Mouse (Mus musculus): ENCODE measurements around the gene Pabpc4.

Pabpc4 gene

DNA sequence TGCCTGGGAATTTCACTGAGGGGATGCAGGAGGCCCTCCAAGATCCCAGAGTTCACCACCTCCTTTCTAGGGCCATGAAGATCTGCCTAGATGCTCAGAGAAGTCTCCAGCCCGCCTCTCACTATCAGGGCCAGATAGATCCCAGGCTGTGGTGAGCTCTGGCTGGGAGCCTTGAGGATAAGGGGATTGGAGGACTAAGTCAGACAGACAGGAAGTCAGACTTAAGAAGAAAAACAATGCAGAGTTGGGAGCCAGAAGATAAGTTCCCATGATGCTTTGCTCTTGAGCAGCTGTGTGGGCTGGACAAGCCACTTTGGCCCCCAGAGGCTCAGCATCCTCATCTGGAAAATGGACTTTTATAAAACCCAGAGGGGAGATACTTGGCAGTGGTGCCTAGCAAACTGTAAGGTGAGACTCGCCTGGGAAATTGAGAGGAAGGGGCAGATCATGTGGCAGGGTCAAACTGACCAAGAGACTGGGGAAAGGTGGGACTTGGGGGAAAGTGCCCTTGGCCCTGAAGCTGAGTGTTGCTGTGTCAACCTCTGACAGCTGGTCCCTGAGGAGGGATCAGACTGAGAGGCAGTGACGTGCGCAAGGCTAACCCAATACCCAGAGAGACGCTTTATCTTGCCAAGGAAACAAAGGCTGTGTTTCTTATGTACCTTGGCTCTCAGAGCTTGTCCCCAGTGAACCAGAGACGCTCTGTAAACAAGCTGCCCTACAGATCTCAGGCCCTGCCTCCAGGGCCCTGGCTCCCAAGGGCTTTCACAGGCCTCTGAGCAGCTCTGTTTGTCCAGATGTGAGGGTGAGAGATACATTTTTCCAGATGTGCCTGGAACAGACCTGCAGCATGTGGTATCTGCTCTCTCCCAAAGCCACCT is 24.5 kb upstream of the Pabpc4 start:
- POLR2A ChIA-PET, result interaction anchor here in 1 of 4 experiments (0.6 to 3.3 kb wide), 4 partner anchors 17 to 77 kb away, joined by 3 to 12 read pairs (median 3); no protein-coding TSS in a partner anchor

DNA sequence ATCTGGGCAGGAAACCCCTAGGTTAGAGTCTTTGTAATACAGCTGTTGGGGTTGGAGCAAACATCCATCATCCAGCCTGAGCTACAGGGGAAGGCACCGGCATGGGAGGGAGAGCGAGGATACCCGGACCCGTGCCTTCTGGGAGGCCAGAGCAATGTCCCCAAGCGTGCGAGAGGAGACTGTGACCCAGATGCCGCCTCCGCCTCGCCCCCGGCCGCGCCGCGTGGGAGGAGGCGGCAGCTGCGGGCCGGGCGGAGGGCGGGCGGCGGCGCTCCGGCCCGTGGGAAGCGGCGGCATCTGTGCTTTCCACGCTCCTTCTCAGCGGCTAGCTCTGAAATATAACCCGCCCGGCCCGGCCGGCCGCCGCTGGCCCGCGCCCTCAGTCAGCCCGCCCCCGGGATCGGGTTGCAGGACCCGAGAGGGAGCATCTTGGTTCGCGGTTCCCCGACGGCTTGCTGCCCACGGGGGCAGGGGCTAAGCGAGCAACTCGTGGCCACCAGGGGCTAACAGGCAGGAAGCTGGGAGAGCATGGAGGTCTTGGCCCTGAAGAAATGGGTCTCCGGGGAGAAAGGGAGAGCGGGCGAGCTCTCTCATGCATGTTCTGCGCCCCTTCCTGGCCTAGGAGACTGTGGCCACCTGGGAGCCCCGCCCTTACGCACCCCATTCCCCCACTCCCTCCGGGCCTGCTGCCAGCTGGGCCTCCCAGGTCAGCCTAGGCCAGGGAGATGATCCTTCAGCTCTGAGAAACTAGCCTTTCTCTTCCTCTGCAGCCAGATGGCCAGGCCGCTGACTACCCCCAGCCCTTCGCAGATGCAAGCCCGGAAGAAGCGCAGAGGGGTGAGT is 22.6 kb upstream of the Pabpc4 start:
- POLR2A ChIA-PET, result interaction anchor here in 2 of 4 experiments (0.6 to 1.6 kb wide), 9 partner anchors 12 to 591 kb away, joined by 3 to 5 read pairs (median 3); no protein-coding TSS in a partner anchor
- CTCF ChIA-PET, result interaction anchor here (0.7 to 9.2 kb wide), 14 partner anchors 10 to 259 kb away, joined by 3 to 57 read pairs (median 4); no protein-coding TSS in a partner anchor

More for the DNA sequence above, 24.5 kb upstream of the Pabpc4 start:
- CTCF ChIA-PET, result interaction anchor here (0.6 to 9.2 kb wide), 5 partner anchors 14 to 155 kb away, joined by 3 to 57 read pairs (median 5); no protein-coding TSS in a partner anchor

DNA sequence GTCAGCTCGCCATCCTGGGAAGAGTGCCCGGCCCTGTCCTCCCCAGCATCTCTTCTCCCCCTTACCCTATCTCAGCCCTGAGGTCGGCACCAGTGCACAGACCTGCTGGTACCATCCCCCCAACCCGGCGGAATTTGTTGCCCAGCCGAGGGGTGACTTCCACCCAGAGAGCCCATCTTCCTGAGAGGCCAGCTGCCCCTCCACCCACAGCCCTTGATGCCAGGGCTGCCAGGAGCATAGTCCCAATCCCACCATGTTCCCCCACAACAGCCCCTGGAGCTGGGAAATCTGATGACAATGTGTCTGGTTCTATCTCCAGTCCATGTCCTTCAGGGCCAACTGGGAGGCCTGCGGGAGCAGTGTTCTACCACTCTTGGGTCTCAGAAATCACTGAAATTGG is 15.9 kb upstream of the Pabpc4 start:
- CTCF ChIA-PET, result interaction anchor here in 3 of 4 experiments (0.6 to 1.3 kb wide), 4 partner anchors 9 to 35 kb away, joined by 3 to 7 read pairs (median 4); no protein-coding TSS in a partner anchor
- POLR2A ChIA-PET, result interaction anchor here in 1 of 4 experiments (0.8 to 2.0 kb wide), 3 partner anchors 12 to 29 kb away, joined by 3 to 5 read pairs (median 4); no protein-coding TSS in a partner anchor

DNA sequence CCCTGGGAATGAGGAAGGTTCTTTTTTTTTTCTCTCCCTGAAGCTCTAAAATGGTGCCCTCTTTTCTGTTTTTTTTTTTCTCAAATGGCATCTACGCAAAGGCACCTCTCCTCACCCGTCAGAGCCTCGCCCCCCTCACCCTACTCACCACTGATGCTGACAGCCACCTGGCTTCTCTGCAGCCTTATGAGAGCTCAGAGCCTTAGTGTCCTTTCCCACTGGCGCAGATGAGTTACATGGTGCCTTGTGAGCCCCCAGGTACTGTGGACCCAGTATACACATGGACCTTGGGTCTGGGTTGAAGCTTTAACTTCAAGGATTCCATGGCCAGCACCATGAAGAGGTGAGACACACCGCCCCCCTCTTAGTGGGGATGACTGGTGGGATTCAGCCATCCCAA is 15.5 kb upstream of the Pabpc4 start:
- ChIA-PET CTCF (interaction anchor here in 3 of 4 experiments (0.6 to 1.3 kb wide), 4 partner anchors 20 to 107 kb away, joined by 3 to 7 read pairs (median 5); no protein-coding TSS in a partner anchor), POLR2A (interaction anchor here in 1 of 4 experiments (0.7 to 2.0 kb wide), 5 partner anchors 12 to 206 kb away, joined by 3 to 5 read pairs (median 3); partner anchors contain the start of gene Pabpc4)

DNA sequence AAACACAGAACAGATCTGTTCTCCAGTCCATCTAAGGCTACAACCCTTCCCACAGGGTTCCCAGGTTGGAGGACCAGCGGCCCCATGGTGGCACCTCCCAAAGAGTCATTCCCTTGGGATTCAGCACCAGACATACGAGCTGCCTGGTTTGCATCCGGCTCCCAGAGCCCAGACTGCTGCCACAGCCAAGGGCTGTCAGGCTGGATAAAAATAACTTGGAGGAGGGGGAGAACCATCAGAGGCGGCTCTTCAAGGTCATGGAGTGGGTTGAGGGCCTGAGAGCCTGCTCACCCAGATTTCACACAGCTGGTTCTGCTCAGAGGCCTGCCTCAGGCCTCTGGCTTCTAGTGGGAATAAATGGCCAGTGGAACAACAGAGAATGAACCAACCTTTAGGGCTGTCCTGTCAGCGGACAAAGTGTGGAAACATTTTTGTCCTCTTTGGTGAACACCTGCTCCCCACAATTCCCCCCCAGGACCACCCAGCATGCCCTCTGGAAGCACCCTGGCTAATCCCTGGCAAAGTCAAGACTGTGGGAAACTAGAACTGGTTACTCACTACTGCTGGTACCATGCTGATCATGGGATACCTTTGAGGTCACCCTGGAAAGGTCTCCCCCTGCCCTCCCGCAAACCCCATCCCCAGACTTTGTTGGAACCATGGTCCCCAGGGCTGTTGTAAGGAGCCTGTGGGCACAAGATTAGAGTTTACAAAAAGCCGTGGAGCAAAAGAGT is 14.8 kb upstream of the Pabpc4 start:
- ChIA-PET POLR2A (interaction anchor here in 1 of 4 experiments (0.5 to 2.0 kb wide), 5 partner anchors 15 to 207 kb away, joined by 3 to 5 read pairs (median 3); partner anchors contain the start of gene Pabpc4), CTCF (interaction anchor here in 2 of 4 experiments (0.7 to 1.5 kb wide), 4 partner anchors 21 to 107 kb away, joined by 3 to 7 read pairs (median 4); no protein-coding TSS in a partner anchor)

DNA sequence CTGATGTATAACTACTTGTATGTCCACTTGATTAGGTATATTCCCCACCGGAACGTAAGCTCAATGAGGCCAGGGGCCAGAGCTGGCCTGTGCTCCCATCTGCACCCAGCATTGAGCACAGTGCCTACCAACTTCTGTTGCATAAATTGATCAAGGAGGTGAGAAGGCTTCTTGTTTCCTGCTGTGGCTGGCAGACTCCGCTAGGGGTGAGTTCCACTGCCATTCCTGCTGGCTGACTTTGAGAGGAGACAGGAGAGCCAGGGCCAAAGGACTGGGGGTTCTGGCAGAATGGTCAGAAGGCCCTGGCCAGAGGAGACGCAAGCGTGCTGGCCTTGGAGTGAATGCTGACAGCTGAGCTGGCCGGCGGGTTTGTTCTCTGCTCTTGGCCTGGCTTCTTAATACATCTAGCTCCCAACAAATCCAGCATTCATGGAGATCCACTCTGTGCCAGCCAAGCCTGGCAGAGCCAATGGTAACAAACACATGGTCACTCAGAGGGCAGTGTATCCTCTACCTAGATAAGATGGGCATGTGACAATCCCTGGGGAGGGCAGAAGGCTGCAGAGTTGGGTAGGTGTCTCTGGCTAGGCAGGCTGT is 13.1 kb upstream of the Pabpc4 start:
- ChIA-PET CTCF (interaction anchor here in 2 of 4 experiments (1.3 to 1.5 kb wide), 2 partner anchors 26 to 32 kb away, joined by 3 to 4 read pairs; no protein-coding TSS in a partner anchor), POLR2A (no interaction called here)

DNA sequence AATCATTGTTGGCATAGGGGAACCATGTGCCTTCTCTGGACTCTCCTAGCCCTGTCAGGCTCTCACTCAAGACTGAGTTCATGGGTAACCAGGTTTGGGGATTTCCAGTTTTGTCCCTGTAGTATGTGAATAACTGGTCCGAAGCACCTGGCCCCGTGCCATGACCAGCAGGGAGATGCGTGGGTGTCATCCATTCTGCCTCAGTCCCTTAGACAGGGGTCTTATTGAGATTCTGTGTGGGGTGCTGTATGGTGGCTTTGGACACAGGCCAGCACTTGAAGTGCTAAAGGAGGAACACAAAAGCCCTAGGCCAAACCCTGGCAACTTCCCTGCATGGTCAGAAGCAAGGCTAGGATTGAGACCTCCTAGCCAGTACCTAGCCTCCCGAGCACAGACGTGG is 9.9 kb upstream of the Pabpc4 start:
- CTCF ChIA-PET, result interaction anchor here in 1 of 4 experiments (0.6 kb wide), 1 partner anchor 297 kb away, joined by 4 read pairs; no protein-coding TSS in a partner anchor
- POLR2A ChIA-PET, result interaction anchor here in 1 of 4 experiments (0.6 kb wide), 1 partner anchor 41 kb away, joined by 3 read pairs; no protein-coding TSS in a partner anchor

DNA sequence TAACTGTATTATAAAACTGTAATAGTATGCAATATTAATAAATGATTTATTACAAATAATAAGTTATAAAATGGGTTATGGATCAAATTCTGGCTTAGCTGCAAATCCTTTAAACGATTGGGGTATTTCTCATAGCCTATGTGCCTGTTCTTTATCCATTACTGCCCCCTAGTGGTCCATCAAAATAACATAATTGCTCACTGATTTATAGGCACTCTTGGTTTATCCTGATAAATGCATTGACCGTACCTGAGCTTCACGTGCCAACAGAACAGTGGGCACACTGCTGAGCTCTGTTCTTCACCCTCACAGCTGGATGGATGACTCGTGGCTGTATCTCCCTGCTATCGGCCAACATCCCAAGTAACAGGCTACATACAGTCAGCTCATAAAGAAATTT is 7.5 kb upstream of the Pabpc4 start:
- POLR2A ChIA-PET, result interaction anchor here in 2 of 4 experiments (0.6 to 1.5 kb wide), 7 partner anchors 15 to 490 kb away, joined by 3 to 6 read pairs (median 3); no protein-coding TSS in a partner anchor
- CTCF ChIA-PET, result interaction anchor here (0.5 to 2.5 kb wide), 54 partner anchors 8 to 1036 kb away, joined by 3 to 28 read pairs (median 4); partner anchors contain the start of genes Heyl (in 1 of the 4), Mycl (in 1 of the 4) and Pabpc4 (in 1 of the 4)

DNA sequence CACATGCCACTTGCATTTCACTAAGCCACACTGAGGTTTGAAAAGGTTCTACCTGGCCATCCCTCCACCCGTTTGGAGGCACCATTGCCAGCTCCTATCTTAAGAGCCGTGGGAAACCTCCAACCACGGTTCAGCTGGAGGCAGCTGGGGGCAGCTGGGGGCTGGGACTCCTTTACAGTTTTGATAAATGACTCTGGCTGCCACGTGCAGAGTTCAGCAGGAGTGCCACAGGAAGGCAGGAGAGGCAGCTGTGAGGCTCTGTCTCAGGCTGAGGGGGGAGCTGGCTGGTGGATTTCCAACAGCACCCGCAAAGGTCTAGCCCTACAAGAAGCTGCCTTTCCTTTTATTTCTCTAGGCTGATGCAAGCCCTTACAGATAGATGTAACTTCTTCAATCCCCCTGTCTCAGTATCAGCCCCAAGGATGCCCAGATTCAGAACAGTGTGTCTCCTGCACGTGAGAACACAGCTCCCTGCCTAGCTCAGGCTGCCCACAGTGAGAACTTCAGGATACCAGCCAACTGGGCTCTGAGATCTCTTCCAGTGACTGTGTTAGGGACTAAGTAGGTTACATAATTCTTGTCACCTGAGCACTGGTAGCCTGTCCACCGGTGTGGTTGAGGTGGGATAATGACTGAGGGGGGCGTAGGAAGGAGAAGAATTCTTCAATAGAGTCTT is 1.9 kb upstream of the Pabpc4 start:
- ChIA-PET POLR2A (interaction anchor here in 1 of 4 experiments (0.6 to 1.6 kb wide), 2 partner anchors 13 to 464 kb away, joined by 3 to 4 read pairs; no protein-coding TSS in a partner anchor), CTCF (no interaction called here)

DNA sequence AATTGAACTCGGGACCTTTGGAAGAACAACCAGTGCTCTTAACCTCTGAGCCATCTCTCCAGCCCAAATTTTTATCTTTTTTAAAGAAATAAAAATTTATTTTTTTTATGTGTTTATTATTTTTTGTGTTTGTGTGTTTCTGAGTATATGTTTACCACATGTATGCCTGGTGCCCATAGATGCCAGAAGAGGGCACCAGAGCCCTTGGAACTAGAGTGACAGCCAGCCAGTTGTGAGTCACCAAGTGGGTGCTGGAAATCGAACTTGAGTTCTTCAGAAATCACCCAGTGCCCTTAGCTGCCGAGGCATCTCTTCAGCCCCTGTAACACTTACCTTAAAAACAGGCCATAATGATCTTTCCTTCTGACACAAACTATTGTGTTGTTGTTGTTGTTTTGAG is 8.9 kb downstream of the Pabpc4 start:
- CTCF ChIA-PET, result interaction anchor here in 1 of 4 experiments (1.2 kb wide), 1 partner anchor 50 kb away, joined by 6 read pairs; no protein-coding TSS in a partner anchor

DNA sequence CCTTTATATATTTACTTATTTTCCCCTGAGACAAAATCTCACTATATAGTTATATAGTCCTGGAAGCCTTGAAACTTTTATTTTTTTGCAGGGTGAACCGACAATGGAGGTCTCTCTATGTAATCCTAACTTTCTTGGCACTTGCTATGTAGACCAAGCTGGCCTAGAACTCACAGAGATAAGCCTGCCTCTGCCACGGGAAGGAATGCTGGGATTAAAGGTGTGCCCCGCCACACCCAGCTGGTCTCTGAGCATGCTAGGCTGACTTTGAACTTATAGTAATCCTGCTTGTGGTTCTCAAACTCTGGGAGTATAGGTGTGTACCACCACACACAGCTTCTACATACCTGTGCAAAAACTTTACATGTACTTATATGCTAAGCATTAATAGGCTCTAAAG is 18.0 kb downstream of the Pabpc4 start:
- POLR2A ChIA-PET, result interaction anchor here in 3 of 4 experiments (0.6 to 1.4 kb wide), 9 partner anchors 16 to 674 kb away, joined by 3 to 9 read pairs (median 3); partner anchors contain the start of gene Pabpc4 (in 1 of the 3)
- CTCF ChIA-PET, result interaction anchor here in 2 of 4 experiments (0.8 to 1.0 kb wide), 2 partner anchors 25 to 33 kb away, joined by 3 read pairs; no protein-coding TSS in a partner anchor

More for the DNA sequence above, 8.9 kb downstream of the Pabpc4 start:
- POLR2A ChIA-PET, result interaction anchor here in 1 of 4 experiments (1.5 kb wide), 1 partner anchor 11 kb away, joined by 3 read pairs; no protein-coding TSS in a partner anchor

DNA sequence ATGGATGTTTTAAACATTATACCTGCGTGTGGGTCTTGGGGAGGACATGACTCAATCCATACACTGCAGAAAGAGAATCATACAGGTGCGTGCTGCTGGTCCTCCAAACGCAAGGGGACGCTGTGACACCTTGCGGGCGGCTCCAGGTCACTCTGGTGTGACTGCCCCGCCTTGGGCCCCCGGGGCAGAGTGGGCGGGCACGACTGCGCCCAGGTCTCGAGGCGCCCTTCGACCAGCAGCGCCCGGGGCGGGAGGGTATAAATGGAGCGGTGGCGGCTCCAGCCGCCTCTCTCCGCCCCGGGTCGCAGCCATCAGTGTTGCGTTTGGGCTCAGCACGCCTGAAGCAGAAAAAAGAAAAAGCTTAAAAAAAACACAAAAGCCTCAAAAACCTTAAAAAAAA is 20.3 kb downstream of the Pabpc4 start:
- POLR2A ChIA-PET, result interaction anchor here (0.6 to 3.3 kb wide), 34 partner anchors 8 to 1557 kb away, joined by 3 to 17 read pairs (median 3); partner anchors contain the start of genes Mycl (in 1 of the 4) and Ppie (in 1 of the 4)
- CTCF ChIA-PET, result interaction anchor here in 1 of 4 experiments (0.6 to 0.7 kb wide), 3 partner anchors 128 to 607 kb away, joined by 4 to 7 read pairs (median 6); no protein-coding TSS in a partner anchor

DNA sequence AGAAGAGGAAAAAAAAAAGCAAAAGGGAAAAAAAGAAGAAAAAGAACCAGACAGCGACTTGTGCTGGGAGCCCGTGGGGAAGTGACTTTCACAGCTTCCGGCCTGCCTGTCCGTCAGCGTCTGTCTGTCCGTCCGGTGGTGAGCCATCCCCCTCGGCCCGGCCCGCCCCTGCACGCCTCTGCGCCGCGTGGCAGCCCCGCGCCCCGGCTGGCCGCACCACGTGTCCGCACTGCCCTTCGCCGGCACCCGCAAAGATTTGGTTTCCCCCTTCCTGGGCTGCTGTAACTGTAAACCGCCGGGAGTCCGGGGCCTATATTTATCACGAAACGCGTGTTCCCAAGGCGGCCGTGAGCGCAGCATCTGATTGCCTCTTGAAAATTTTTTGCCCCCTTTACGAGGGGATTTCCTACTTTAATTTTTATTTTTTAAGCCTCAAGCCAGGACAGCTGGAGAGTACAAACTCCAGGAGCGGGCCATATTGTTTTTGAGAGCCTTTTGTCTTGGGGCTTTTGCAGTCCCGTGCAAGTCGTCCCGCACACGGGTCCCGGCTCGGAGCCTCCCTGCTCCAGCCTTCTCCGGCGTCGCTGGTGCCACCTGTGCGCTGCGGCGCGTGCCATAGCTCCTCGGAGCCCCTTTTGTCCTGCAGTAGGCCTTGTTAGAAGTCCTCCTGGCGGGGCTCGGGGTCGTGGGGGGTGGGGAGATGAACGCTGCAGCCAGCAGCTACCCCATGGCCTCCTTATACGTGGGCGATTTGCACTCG is 20.9 kb downstream of the Pabpc4 start:
- POLR2A ChIA-PET, result interaction anchor here (0.6 to 3.3 kb wide), 36 partner anchors 9 to 1557 kb away, joined by 3 to 17 read pairs (median 3); partner anchors contain the start of gene Mycl (in 1 of the 4)
- CTCF ChIA-PET, result interaction anchor here in 1 of 4 experiments (0.6 to 0.7 kb wide), 3 partner anchors 128 to 607 kb away, joined by 4 to 7 read pairs (median 6); no protein-coding TSS in a partner anchor

DNA sequence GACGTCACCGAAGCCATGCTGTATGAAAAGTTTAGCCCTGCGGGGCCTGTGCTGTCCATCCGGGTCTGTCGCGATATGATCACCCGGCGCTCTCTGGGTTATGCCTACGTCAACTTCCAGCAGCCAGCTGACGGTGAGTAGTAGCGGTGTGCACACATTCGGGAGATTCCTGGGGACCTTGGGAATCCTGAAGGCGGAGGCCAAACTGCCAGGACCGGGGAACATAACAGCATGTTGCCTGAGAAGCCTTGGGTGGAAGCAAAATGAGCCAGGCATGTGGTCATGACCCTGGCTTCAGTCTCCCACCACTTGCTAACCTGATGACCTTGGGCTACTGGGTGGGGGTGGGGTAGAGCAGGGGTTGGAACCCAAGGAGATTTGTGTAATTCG is 21.5 kb downstream of the Pabpc4 start:
- CTCF ChIA-PET, result interaction anchor here in 1 of 4 experiments (0.8 kb wide), 1 partner anchor 22 kb away, joined by 5 read pairs; no protein-coding TSS in a partner anchor
- POLR2A ChIA-PET, result interaction anchor here in 3 of 4 experiments (0.7 to 3.3 kb wide), 16 partner anchors 8 to 325 kb away, joined by 3 to 32 read pairs (median 4); no protein-coding TSS in a partner anchor
